Mouse (Mus musculus): ENCODE measurements at regions not wholly inside any gene's neighbourhood (a gene's known extent, or its start where the extent isn't known, plus 50 kb on each side); places are given as distances from the start of the nearest gene placed in this dataset.

- no peak overlapping the region for H3K4me3 ChIP-seq (ENCODE audit: control insufficient read depth in 1 of 2, insufficient read depth in 1 of 2, low read depth in 1 of 2, low read length in 2 of 2)
- H3K9ac ChIP-seq (ENCODE audit: low read length) = peak overlapping the region; percentile 27; the same call in 1 of the 2 replicates
- H3K4me1 ChIP-seq (ENCODE audit: control insufficient read depth in 2 of 2, insufficient read depth in 2 of 2, low read length in 2 of 2) = peaks cover 19 to 47% of the 10 kb centered on the region in 2 experiments
- H3K36me3 ChIP-seq (ENCODE audit: control insufficient read depth, insufficient read depth, low read length) = no peaks in the 10 kb centered on the region
- H3K27ac ChIP-seq (replicated peaks in 1 of 2; ENCODE audit: control insufficient read depth in 1 of 2, insufficient read depth in 1 of 2, low read depth in 2 of 2, low read length in 2 of 2) = peak overlapping the region; percentile 12 to 94; a peak in 3 of 4 replicates
- ATAC-seq (ENCODE audit: insufficient number of reproducible peaks, insufficient read depth, low FRiP score, low read depth) = no peak
- no peak overlapping the region for H3K4me2 ChIP-seq (ENCODE audit: low read length)
- no peaks in the 10 kb centered on the region for H3K9me3 ChIP-seq (ENCODE audit: control insufficient read depth, low read length)
- no peaks in the 10 kb centered on the region for H3K27me3 ChIP-seq (ENCODE audit: control insufficient read depth, insufficient read depth, low read length)
- WGBS = 43% methylated on average over 5 of the region's 5 CpGs
Measured at GRCm38 (mm10) chr8:57402200-57402599, 53.5 kb upstream of the Scrg1 start.

DNA sequence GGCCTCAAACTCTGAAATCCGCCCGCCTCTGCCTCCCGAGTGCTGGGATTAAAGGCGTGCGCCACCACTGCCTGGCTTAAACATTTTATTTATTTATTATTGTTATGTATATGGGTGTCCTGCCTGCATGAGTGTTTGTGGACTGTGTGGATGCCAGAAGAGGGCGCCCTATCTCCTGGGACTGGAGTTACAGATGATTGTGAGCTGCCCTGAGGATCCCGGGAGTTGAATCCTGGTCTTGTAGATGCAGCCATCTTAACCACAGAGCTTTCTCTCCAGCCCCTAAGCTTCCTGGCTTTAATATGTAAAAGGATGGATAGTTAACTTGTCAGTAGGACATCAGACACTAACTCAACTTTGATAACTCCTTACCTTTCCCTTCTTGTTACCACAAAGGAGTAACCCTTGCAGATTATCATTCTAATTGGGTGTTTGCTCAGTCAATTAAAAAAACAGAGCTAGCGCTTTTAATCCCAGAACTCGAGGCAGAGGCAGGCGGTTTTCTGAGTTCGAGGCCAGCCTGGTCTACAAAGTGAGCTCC is 52.0 kb upstream of the Scrg1 start:
- WGBS = 89% methylated on average over 11 of the region's 11 CpGs
- Histone ChIP-seq H3K4me1 (ENCODE audit: control insufficient read depth in 2 of 2, insufficient read depth in 2 of 2, low read length in 2 of 2) (peaks cover 16 to 35% of the 10 kb centered on the region in 2 experiments), H3K27me3 (ENCODE audit: control insufficient read depth, insufficient read depth, low read length) (no peaks in the 10 kb centered on the region), H3K9me3 (ENCODE audit: control insufficient read depth, low read length) (no peaks in the 10 kb centered on the region), H3K36me3 (ENCODE audit: control insufficient read depth, insufficient read depth, low read length) (no peaks in the 10 kb centered on the region), H3K9ac (ENCODE audit: low read length) (no peak overlapping the region), H3K4me3 (ENCODE audit: control insufficient read depth in 1 of 2, insufficient read depth in 1 of 2, low read depth in 1 of 2, low read length in 2 of 2) (no peak overlapping the region), H3K27ac (replicated peaks in 1 of 2; ENCODE audit: control insufficient read depth in 1 of 2, insufficient read depth in 1 of 2, low read depth in 2 of 2, low read length in 2 of 2) (no peak overlapping the region), H3K4me2 (ENCODE audit: low read length) (no peak overlapping the region)
- no peak for ATAC-seq (ENCODE audit: insufficient number of reproducible peaks, insufficient read depth, low FRiP score, low read depth)

DNA sequence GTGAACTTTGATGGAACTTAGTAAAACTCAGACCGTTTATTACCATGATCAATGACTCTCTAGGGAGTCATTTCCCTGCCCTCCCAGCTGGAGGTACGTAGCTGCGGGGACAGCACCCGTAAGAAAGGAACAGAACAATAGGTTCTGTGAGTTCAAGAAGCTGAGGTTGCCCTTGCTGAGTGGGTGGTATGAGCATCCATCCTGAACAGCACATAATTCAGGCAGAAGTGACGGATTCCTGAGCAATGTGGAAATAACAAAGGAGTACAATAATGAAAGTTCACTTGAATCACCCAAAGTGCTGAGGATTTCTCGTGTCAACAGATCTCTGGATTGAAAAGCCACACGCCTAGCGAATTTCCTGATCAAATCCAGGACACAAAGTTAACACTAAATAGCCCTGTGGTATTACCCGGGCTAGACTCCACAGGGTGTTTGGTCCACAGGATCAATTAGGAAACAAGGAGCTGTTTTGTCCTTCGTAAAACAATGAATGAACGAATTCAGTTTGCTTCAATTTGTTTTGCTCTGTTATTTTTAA is 50.4 kb upstream of the Scrg1 start:
- no peak overlapping the region for H3K4me2 ChIP-seq (ENCODE audit: low read length)
- H3K4me1 ChIP-seq (ENCODE audit: control insufficient read depth in 2 of 2, insufficient read depth in 2 of 2, low read length in 2 of 2) = peaks cover 12 to 31% of the 10 kb centered on the region in 2 experiments
- WGBS = 68% methylated on average over 11 of the region's 11 CpGs
- H3K36me3 ChIP-seq (ENCODE audit: control insufficient read depth, insufficient read depth, low read length) = no peaks in the 10 kb centered on the region
- no peak overlapping the region for H3K9ac ChIP-seq (ENCODE audit: low read length)
- ATAC-seq (ENCODE audit: insufficient number of reproducible peaks, insufficient read depth, low FRiP score, low read depth) = no peak
- no peak overlapping the region for H3K27ac ChIP-seq (replicated peaks in 1 of 2; ENCODE audit: control insufficient read depth in 1 of 2, insufficient read depth in 1 of 2, low read depth in 2 of 2, low read length in 2 of 2)
- no peaks in the 10 kb centered on the region for H3K9me3 ChIP-seq (ENCODE audit: control insufficient read depth, low read length)
- H3K4me3 ChIP-seq (ENCODE audit: control insufficient read depth in 1 of 2, insufficient read depth in 1 of 2, low read depth in 1 of 2, low read length in 2 of 2) = no peak overlapping the region
- no peaks in the 10 kb centered on the region for H3K27me3 ChIP-seq (ENCODE audit: control insufficient read depth, insufficient read depth, low read length)

Data from heart, embryonic 14.5 days (tissue).